Mouse (Mus musculus) MEL (cell line): Measurements from ENCODE around the gene Ly6g5b.

ENCODE experiments used
- CTCF ChIP-seq, 3 experiments: IDR thresholded peaks in 2 of 3; conservative IDR thresholded peaks in 1 of 3; 2 replicates each; pipeline ENCODE4 v1.5.1; 2011 to 2012; ENCODE audit warnings: low read length in 3 of 3, low read depth in 2 of 3, mild to moderate bottlenecking in 2 of 3, improper control_type of control experiment in 1 of 3, inconsistent platforms in 1 of 3, mixed read lengths in 1 of 3, moderate library complexity in 1 of 3; ENCODE audit not compliant: control insufficient read depth in 1 of 3, insufficient read depth in 1 of 3, poor library complexity in 1 of 3, severe bottlenecking in 1 of 3
- E2F4 ChIP-seq: IDR thresholded peaks from 2 replicates; pipeline ENCODE4 v1.6.1; 2011; ENCODE audit warnings: low read depth, low read length, improper control_type of control experiment, borderline replicate concordance
- EP300 ChIP-seq, 2 experiments: IDR thresholded peaks; 2 replicates each; pipeline ENCODE4 v1.6.1; 2011; ENCODE audit warnings: improper control_type of control experiment in 2 of 2, low read length in 2 of 2, low read depth in 1 of 2, mild to moderate bottlenecking in 1 of 2
- HCFC1 ChIP-seq: IDR thresholded peaks from 2 replicates; pipeline ENCODE4 v1.6.1; 2012; ENCODE audit warnings: low read depth, mild to moderate bottlenecking, inconsistent platforms, low read length, improper control_type of control experiment, moderate library complexity
- MAZ ChIP-seq: IDR thresholded peaks from 2 replicates; pipeline ENCODE4 v1.6.1; 2012; ENCODE audit warnings: low read depth, mild to moderate bottlenecking, inconsistent platforms, low read length, improper control_type of control experiment
- MEF2A ChIP-seq: IDR thresholded peaks from 2 replicates; pipeline ENCODE4 v1.6.1; 2014; ENCODE audit warnings: low read depth, mild to moderate bottlenecking, inconsistent platforms, low read length, improper control_type of control experiment; ENCODE audit not compliant: poor library complexity, insufficient replicate concordance, severe bottlenecking; ENCODE audit errors: extremely low read depth
- POLR2A ChIP-seq, 2 experiments: IDR thresholded peaks; 2 replicates each; pipeline ENCODE4 v1.6.1; 2011 to 2012; ENCODE audit warnings: low read length in 2 of 2, mild to moderate bottlenecking in 2 of 2, control low read depth in 1 of 2, improper control_type of control experiment in 1 of 2, low read depth in 1 of 2, moderate library complexity in 1 of 2; ENCODE audit not compliant: control insufficient read depth in 1 of 2, insufficient read depth in 1 of 2, poor library complexity in 1 of 2
- TAL1 ChIP-seq: IDR thresholded peaks from 2 replicates; pipeline ENCODE4 v1.6.1; 2012; ENCODE audit warnings: mild to moderate bottlenecking, inconsistent platforms, low read length, moderate library complexity, mixed read lengths
- ZC3H11A ChIP-seq: IDR thresholded peaks from 2 replicates; pipeline ENCODE4 v1.6.1; 2012; ENCODE audit warnings: low read depth, mild to moderate bottlenecking, inconsistent platforms, low read length, improper control_type of control experiment
- ZMIZ1 ChIP-seq: IDR thresholded peaks from 2 replicates; pipeline ENCODE4 v1.6.1; 2012; ENCODE audit warnings: low read depth, mild to moderate bottlenecking, inconsistent platforms, low read length, improper control_type of control experiment, moderate library complexity

DNA sequence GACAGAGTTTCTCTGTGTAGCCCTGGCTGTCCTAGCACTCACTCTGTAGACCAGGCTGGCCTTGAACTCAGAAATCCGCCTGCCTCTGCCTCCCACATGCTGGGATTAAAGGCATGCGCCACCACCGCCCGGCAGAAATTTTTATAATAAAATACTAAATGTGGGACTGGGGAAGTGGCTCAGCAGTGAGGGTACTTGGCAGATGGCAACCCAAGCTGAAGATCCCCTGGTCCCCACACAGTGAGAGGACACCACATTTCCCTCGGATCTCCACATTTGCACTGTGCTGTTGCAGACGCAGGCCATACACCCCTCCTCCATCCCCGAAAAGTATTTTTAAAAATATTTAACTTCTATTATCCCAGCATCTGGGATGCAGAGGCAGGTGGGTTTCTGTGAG, 18.3 kb upstream of the Ly6g5b start:
- no peak for TF ChIP-seq EP300 (IDR thresholded peaks at IDR 0.05; ENCODE audit: low read depth in 1 of 2, low read length in 2 of 2)
- TF ChIP-seq HCFC1 = no peak
- TF ChIP-seq MEF2A = no peak
- no peak for TF ChIP-seq POLR2A (IDR thresholded peaks at IDR 0.05; ENCODE audit: control insufficient read depth in 1 of 2, insufficient read depth in 1 of 2, low read depth in 1 of 2, low read length in 2 of 2, poor library complexity in 1 of 2)
- no peak for TF ChIP-seq MAZ
- TF ChIP-seq ZC3H11A = no peak
- no peak for TF ChIP-seq E2F4
- TF ChIP-seq CTCF (IDR thresholded peaks at IDR 0.05 in 2 of 3, conservative IDR thresholded peaks at IDR 0.05 in 1 of 3; ENCODE audit: control insufficient read depth in 1 of 3, insufficient read depth in 1 of 3, low read depth in 2 of 3, low read length in 3 of 3, poor library complexity in 1 of 3, severe bottlenecking in 1 of 3) = no peak
- no peak for TF ChIP-seq TAL1
- TF ChIP-seq ZMIZ1 = no peak
